Mouse (Mus musculus) spleen, adult 2 months (tissue): ENCODE measurements at regions not wholly inside any gene's neighbourhood (a gene's known extent, or its start where the extent isn't known, plus 50 kb on each side); places are given as distances from the start of the nearest gene placed in this dataset.

Experiments used
- DNase-seq, 2 experiments: peaks; one replicate each; pipeline versions ENCODE4 v3.0.0 to v3.0.0-alpha.2; 2012 to 2021; ENCODE audit warnings: low spot score in 2 of 2, low read depth in 1 of 2
- H3K27ac ChIP-seq: fragments of 200-500 bp; 2 replicates; pipeline ENCODE4 v1.5.1; 2012; ENCODE audit warnings: low read length, inconsistent platforms; ENCODE audit not compliant: insufficient read depth
- H3K27me3 ChIP-seq: fragments of 200-500 bp; 2 replicates; pipeline ENCODE4 v1.6.1; 2012; ENCODE audit warnings: mild to moderate bottlenecking, moderate library complexity, low read length, inconsistent platforms; ENCODE audit not compliant: control insufficient read depth, insufficient read depth
- H3K36me3 ChIP-seq: fragments of 200-500 bp; 2 replicates; pipeline ENCODE4 v1.6.1; 2012; ENCODE audit warnings: mild to moderate bottlenecking, low read length, inconsistent platforms; ENCODE audit not compliant: control insufficient read depth, insufficient read depth
- H3K4me1 ChIP-seq: fragments of 200-500 bp; 2 replicates; pipeline ENCODE4 v1.6.1; 2011; ENCODE audit warnings: inconsistent platforms; ENCODE audit not compliant: control insufficient read depth, insufficient read depth, insufficient read length
- H3K4me3 ChIP-seq: fragments of 200-500 bp; 2 replicates; pipeline ENCODE4 v1.5.1; 2011; ENCODE audit warnings: mild to moderate bottlenecking, inconsistent platforms; ENCODE audit not compliant: insufficient read depth, insufficient read length; ENCODE audit errors: extremely low read depth
- CTCF ChIP-seq: fragments of 200-500 bp; IDR thresholded peaks from 2 replicates; pipeline ENCODE4 v1.5.1; 2011; ENCODE audit warnings: mild to moderate bottlenecking, inconsistent platforms; ENCODE audit not compliant: insufficient read depth, insufficient read length, insufficient replicate concordance; ENCODE audit errors: extremely low read depth
- POLR2A ChIP-seq: fragments of 200-500 bp; IDR thresholded peaks from 2 replicates; pipeline ENCODE4 v1.6.1; 2011; ENCODE audit warnings: low read depth, low read length, inconsistent platforms
- WGBS: fragments of 180-500 bp; shearing (Covaris S2); methylation state at CpG from one replicate; pipeline ENCODE4 v1.1.7; 2018; 5-methylcytosine and 5-hydroxymethylcytosine counted together

DNA sequence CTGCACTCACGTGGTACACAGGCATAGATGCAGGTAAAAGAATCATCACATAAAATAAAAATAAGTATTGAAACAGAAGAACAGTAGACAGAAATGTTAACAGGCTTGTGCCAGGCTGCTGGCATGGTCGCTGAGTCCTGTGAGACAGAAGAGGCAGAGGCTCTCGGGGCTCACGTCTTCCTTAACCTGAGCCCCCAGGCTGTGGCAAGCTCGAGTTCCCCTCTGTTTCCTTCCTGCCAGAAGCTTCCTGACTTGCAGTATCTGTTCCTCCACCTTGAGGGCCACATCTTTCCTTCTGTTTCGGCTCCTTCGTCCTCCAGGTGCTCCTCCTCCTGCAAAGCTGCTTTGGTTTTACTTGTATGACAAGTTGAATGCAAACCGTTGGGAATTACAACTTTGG is 294.6 kb downstream of the Fut8 start:
- peak overlapping the region; percentile 6; the same call in 1 of the 2 replicates for H3K27ac ChIP-seq
- no peaks in the 10 kb centered on the region for H3K36me3 ChIP-seq
- DNase-seq = peak in 1 of 2 experiments; percentile 47
- H3K4me1 ChIP-seq = peaks cover 47% of the 10 kb centered on the region; the same call in 1 of the 2 replicates
- 19% methylated on average over 8 of the region's 8 CpGs for WGBS
- no peak for TF ChIP-seq CTCF
- H3K27me3 ChIP-seq = no peaks in the 10 kb centered on the region
- H3K4me3 ChIP-seq = no peak overlapping the region

DNA sequence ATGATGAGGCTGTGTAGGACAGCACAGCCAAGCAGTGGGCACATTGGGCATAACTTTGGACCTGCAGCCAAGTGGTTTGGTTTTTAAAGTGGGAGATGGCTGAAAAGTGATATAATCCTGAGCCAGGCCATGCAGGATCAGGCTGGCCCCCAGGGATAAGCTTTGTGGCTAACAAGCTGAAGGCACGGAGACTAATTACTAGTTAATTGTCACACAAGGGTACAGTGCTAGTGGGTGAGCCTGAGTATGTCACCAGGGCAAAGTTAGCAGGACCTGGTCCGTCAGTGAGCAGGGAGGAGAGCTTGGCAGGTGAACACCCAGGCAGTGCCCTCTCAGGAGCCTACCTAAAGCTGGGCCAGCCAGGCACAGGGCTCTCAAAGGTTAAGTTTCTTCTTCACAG is 295.7 kb downstream of the Fut8 start:
- Histone ChIP-seq H3K4me1 (peaks cover 50% of the 10 kb centered on the region; the same call in 1 of the 2 replicates), H3K4me3 (no peak overlapping the region), H3K27me3 (no peaks in the 10 kb centered on the region), H3K36me3 (no peaks in the 10 kb centered on the region), H3K27ac (peak overlapping the region; percentile 74)
- TF ChIP-seq CTCF (no peak), POLR2A (no peak)
- no peak for DNase-seq
- WGBS = 40% methylated on average over 2 of the region's 2 CpGs

DNA sequence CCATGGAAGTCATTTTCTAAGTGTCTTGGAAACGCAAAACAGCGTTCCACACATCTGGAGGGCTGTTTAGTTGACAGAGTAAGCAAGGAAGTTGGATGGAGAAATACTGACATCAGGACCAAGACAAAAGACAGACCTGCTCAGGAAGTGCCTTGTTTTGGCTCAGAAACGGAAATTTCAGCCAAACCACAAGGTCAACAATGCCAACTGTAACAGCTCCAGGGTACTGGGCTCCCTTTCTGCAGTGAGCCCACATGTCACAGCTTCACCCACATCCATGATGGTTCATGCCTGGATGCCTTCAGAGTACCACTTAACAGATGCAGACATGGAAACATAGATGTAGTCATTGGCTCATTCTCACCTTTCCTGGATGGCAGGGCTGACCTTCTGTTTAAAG is 296.2 kb downstream of the Fut8 start:
- 27% methylated on average over 3 of the region's 3 CpGs for WGBS
- no peaks in the 10 kb centered on the region for H3K27me3 ChIP-seq
- DNase-seq = no peak
- TF ChIP-seq POLR2A (no peak), CTCF (no peak)
- no peak overlapping the region for H3K4me3 ChIP-seq
- peaks cover 52% of the 10 kb centered on the region; the same call in 1 of the 2 replicates for H3K4me1 ChIP-seq
- H3K36me3 ChIP-seq = no peaks in the 10 kb centered on the region
- peak overlapping the region; percentile 74 for H3K27ac ChIP-seq

DNA sequence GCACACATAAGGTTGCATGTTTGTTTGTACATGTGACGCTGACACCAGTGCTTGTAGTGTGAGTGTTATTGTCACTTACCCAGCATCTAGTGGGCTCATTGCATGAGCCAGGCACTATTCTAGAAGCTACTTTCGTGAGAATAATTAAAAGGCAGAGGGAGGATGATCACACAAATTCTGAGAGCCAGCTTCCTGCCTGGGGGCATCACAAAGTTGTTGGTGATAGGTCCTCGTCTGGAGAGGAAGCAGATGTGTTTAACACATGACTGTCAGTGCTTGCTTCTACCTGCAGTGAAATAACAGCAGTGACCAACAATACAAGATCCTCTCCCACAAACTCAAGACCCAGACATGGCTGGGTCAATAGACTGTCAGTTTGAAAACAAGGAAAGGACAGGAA is 297.2 kb downstream of the Fut8 start:
- Histone ChIP-seq H3K4me1 (peaks cover 56% of the 10 kb centered on the region; the same call in 1 of the 2 replicates), H3K27me3 (no peaks in the 10 kb centered on the region), H3K4me3 (no peak overlapping the region), H3K27ac (peak overlapping the region; percentile 74; the same call in 1 of the 2 replicates), H3K36me3 (no peaks in the 10 kb centered on the region)
- DNase-seq = no peak
- no peak for TF ChIP-seq CTCF
- 33% methylated on average over 3 of the region's 3 CpGs for WGBS

DNA sequence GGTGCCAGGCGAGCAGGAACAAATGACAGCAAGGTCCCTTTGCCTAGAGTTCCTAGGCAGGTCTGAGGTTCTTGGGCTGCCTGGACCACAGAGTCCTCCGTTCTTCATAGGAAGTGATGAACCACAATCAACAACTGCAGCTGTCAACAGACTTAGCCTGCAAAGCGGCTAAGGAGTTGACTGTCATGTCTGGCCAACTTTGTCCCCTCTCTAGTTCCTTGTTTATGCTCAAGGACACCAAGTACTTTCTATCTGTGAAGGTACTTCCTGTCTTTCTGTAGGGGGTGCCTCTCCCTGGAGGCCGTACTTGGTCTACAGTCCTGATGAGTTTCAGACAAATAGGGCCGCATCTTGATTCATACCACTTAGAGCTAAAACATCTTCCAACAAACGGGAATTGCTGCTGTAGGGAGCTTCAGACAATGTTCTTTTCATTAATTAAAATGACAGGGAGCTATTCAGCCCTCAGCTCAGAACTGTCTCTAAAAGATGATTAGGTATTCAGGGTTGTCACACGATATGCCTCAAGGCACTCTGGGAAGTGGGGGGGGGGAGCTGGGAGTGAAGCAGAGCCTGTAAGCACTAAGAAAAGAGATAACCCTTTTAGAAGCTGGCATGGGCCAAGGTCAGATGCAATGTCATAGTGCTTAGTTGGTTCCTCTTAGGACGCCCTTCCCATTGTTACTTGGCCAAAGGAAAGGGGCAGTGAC is 299.4 kb downstream of the Fut8 start:
- no peaks in the 10 kb centered on the region for H3K27me3 ChIP-seq
- DNase-seq = peak; percentile 51 to 54
- no peak overlapping the region; the same call in 1 of the 2 replicates for H3K4me3 ChIP-seq
- H3K4me1 ChIP-seq = peaks cover 52% of the 10 kb centered on the region; the same call in 1 of the 2 replicates
- H3K36me3 ChIP-seq = no peaks in the 10 kb centered on the region
- peak; percentile 32; the same call in 1 of the 2 replicates for TF ChIP-seq POLR2A
- TF ChIP-seq CTCF = no peak
- WGBS = 13% methylated on average over 8 of the region's 8 CpGs
- H3K27ac ChIP-seq = peak overlapping the region; percentile 95

DNA sequence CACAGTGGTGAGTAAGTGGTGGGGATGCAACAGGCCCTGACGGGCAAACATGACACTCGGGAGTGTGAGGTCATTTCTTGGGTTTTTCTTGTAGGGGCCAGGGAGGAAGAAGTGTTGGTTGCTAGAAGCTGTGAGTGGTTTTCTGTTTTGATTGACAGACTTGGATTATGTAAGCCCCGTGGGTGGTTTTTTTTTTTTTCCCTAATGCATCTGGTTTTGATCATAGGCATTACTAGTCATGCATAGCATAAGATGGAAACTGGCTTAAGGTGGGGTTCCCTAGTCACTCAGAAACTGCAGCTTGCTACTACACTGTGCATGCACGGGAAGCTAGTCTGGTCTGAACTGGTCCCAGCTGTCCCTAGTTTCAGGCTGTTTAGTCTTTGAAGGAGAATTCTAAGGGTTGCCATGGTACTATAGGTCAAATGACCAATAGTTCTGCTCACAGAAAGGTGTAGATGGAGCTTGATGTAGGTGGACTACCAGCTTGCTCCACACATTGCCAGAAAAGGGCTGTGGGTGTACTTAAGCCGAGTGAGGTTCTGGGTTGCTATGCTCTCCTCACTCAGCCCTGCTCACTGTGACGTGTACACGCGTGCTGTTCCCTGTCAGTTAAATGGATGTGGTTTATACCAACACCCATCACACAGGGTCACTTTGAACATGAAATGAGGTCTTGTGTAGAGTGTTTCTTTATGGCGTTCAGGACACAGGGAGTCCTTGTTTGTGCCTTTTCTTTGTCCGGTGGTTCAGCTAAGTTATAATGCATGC is 301.9 kb downstream of the Fut8 start:
- no peaks in the 10 kb centered on the region for H3K36me3 ChIP-seq
- 0 out of 2 replicates have a peak overlapping the region, but pooled peaks have one; percentile 37 for H3K27ac ChIP-seq
- DNase-seq = no peak
- TF ChIP-seq POLR2A (no peak), CTCF (no peak)
- no peak overlapping the region for H3K4me3 ChIP-seq
- peaks cover 27% of the 10 kb centered on the region; the same call in 1 of the 2 replicates for H3K4me1 ChIP-seq
- 52% methylated on average over 10 of the region's 10 CpGs for WGBS
- H3K27me3 ChIP-seq = no peaks in the 10 kb centered on the region
